ENCODE assay signal across 1 mouse cellular context in the genomic region with DNA sequence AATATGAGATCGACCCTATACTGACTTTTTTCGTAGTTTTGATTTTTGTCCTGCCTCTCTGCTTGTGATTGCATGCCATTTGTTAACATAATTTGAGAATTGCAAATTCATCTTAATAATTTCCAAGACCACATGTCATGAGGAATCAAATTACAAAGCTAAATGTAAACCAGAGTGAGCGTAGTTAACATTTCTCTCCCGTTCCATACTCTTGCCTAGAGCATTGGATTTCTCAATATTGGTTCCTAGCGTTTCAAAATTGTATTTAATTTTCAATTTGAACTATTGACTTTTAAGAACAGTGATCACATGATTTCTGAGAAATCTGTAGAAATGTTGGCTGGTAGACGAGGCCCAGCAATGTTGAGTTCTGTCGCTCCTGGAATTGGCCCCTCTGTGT.
TF ChIP-seq lines count a peak whose summit lies in the region.

No protein-coding gene starts in this region.

TF ChIP-seq in MEL, 35 proteins besides CTCF, POLR2A, EP300 and RAD21:
- no peak for TF ChIP-seq ZKSCAN1 (IDR thresholded peaks at IDR 0.05; ENCODE audit: low read depth, low read length)
- TF ChIP-seq ETS1 (IDR thresholded peaks at IDR 0.05; ENCODE audit: low read depth, low read length) = no peak
- TF ChIP-seq E2F4 (IDR thresholded peaks at IDR 0.05; ENCODE audit: borderline replicate concordance, low read depth, low read length) = no peak
- no peak for TF ChIP-seq ELF1 (IDR thresholded peaks at IDR 0.05; ENCODE audit: low read depth, low read length)
- no peak for TF ChIP-seq ZMIZ1 (IDR thresholded peaks at IDR 0.05; ENCODE audit: low read depth, low read length)
- no peak for TF ChIP-seq SIN3A (IDR thresholded peaks at IDR 0.05; ENCODE audit: low read length)
- TF ChIP-seq BHLHE40 (IDR thresholded peaks at IDR 0.05; ENCODE audit: borderline replicate concordance, low read depth, low read length) = no peak
- no peak for TF ChIP-seq MEF2A (IDR thresholded peaks at IDR 0.05; ENCODE audit: extremely low read depth, insufficient replicate concordance, low read depth, low read length, poor library complexity, severe bottlenecking)
- no peak for TF ChIP-seq KAT2A (conservative IDR thresholded peaks at IDR 0.05; ENCODE audit: low read depth, low read length)
